Mouse (Mus musculus) MEL (cell line): ENCODE measurements around the gene Slc22a21. TPM values are rescaled to one million over a fixed set of nuclear protein-coding genes. Genes with fewer than 3 reads are reported as not detected.
A peak's percentile ranks its signal among the peaks of the same experiment; 100 is the strongest.

Experiments used
- DNase-seq: peaks from one replicate; pipeline ENCODE4 v3.0.0; 2011; ENCODE audit warnings: low read depth, low spot score
- H3K27ac ChIP-seq: 2 replicates; pipeline ENCODE4 v1.5.1; 2012; ENCODE audit warnings: low read depth, mild to moderate bottlenecking, control low read depth, low read length, moderate library complexity; ENCODE audit not compliant: control insufficient read depth
- H3K27me3 ChIP-seq, 2 experiments: fragments of 150-350 bp in 1 of 2; sonication (generic) in 1 of 2; 2 replicates each; pipeline ENCODE4 v1.6.1; 2012; ENCODE audit warnings: low read length in 2 of 2, mild to moderate bottlenecking in 2 of 2, improper control_type of control experiment in 1 of 2, moderate library complexity in 1 of 2; ENCODE audit not compliant: insufficient read depth in 2 of 2, control insufficient read depth in 1 of 2
- H3K36me3 ChIP-seq, 2 experiments: 2 replicates each; pipeline ENCODE4 v1.6.1; 2012 to 2014; ENCODE audit warnings: low read length in 2 of 2, improper control_type of control experiment in 1 of 2, inconsistent platforms in 1 of 2, mild to moderate bottlenecking in 1 of 2; ENCODE audit not compliant: insufficient read depth in 2 of 2, control insufficient read depth in 1 of 2
- H3K4me1 ChIP-seq, 2 experiments: fragments of 150-350 bp in 1 of 2; sonication (generic) in 1 of 2; 2 replicates each; pipeline ENCODE4 v1.6.1; 2012; ENCODE audit warnings: low read length in 2 of 2, improper control_type of control experiment in 1 of 2, mild to moderate bottlenecking in 1 of 2; ENCODE audit not compliant: insufficient read depth in 2 of 2, control insufficient read depth in 1 of 2
- H3K4me3 ChIP-seq, 2 experiments: fragments of 150-350 bp in 1 of 2; sonication (generic) in 1 of 2; 2 replicates each; pipeline ENCODE4 v1.5.1; 2012; ENCODE audit warnings: low read depth in 2 of 2, low read length in 2 of 2, mild to moderate bottlenecking in 2 of 2, moderate library complexity in 2 of 2, control low read depth in 1 of 2, improper control_type of control experiment in 1 of 2; ENCODE audit not compliant: control insufficient read depth in 1 of 2, insufficient read depth in 1 of 2
- H3K79me2 ChIP-seq: 2 replicates; pipeline ENCODE4 v1.6.1; 2012; ENCODE audit warnings: mild to moderate bottlenecking, low read length, moderate library complexity; ENCODE audit not compliant: control insufficient read depth, poor library complexity, insufficient read depth
- H3K9ac ChIP-seq: 2 replicates; pipeline ENCODE4 v1.6.1; 2012; ENCODE audit warnings: low read depth, mild to moderate bottlenecking, control low read depth, low read length, moderate library complexity; ENCODE audit not compliant: control insufficient read depth, poor library complexity, severe bottlenecking
- H3K9me3 ChIP-seq: fragments of 150-350 bp; sonication (generic); replicated peaks from 2 replicates; pipeline ENCODE4 v1.6.1; 2012; ENCODE audit warnings: mild to moderate bottlenecking, low read length, improper control_type of control experiment, moderate library complexity; ENCODE audit not compliant: insufficient read depth
- CHD2 ChIP-seq: IDR thresholded peaks from 2 replicates; pipeline ENCODE4 v1.6.1; 2011; ENCODE audit warnings: low read length, improper control_type of control experiment
- E2F4 ChIP-seq: IDR thresholded peaks from 2 replicates; pipeline ENCODE4 v1.6.1; 2011; ENCODE audit warnings: low read depth, low read length, improper control_type of control experiment, borderline replicate concordance
- EP300 ChIP-seq, 2 experiments: IDR thresholded peaks; 2 replicates each; pipeline ENCODE4 v1.6.1; 2011; ENCODE audit warnings: improper control_type of control experiment in 2 of 2, low read length in 2 of 2, low read depth in 1 of 2, mild to moderate bottlenecking in 1 of 2
- ETS1 ChIP-seq: IDR thresholded peaks from 2 replicates; pipeline ENCODE4 v1.6.1; 2012; ENCODE audit warnings: low read depth, mild to moderate bottlenecking, inconsistent platforms, low read length, improper control_type of control experiment, moderate library complexity
- GATA1 ChIP-seq: IDR thresholded peaks from 2 replicates; pipeline ENCODE4 v1.6.1; 2011; ENCODE audit warnings: low read depth, low read length, improper control_type of control experiment
- HCFC1 ChIP-seq: IDR thresholded peaks from 2 replicates; pipeline ENCODE4 v1.6.1; 2012; ENCODE audit warnings: low read depth, mild to moderate bottlenecking, inconsistent platforms, low read length, improper control_type of control experiment, moderate library complexity
- JUND ChIP-seq: IDR thresholded peaks from 2 replicates; pipeline ENCODE4 v1.6.1; 2011; ENCODE audit warnings: low read depth, mild to moderate bottlenecking, improper control_type of control experiment, low read length
- MAFK ChIP-seq: IDR thresholded peaks from 2 replicates; pipeline ENCODE4 v1.6.1; 2011; ENCODE audit warnings: low read depth, mild to moderate bottlenecking, low read length, improper control_type of control experiment, borderline replicate concordance
- MAX ChIP-seq: IDR thresholded peaks from 2 replicates; pipeline ENCODE4 v1.6.1; 2011; ENCODE audit warnings: low read length, improper control_type of control experiment
- MAZ ChIP-seq: IDR thresholded peaks from 2 replicates; pipeline ENCODE4 v1.6.1; 2012; ENCODE audit warnings: low read depth, mild to moderate bottlenecking, inconsistent platforms, low read length, improper control_type of control experiment
- MXI1 ChIP-seq: IDR thresholded peaks from 2 replicates; pipeline ENCODE4 v1.6.1; 2011; ENCODE audit warnings: mild to moderate bottlenecking, low read depth, low read length, improper control_type of control experiment
- MYB ChIP-seq: IDR thresholded peaks from 2 replicates; pipeline ENCODE4 v1.6.1; 2011; ENCODE audit warnings: mild to moderate bottlenecking, low read depth, low read length, improper control_type of control experiment
- MYC ChIP-seq: IDR thresholded peaks from 2 replicates; pipeline ENCODE4 v1.6.1; 2011; ENCODE audit warnings: low read depth, mild to moderate bottlenecking, low read length, improper control_type of control experiment, moderate library complexity
- POLR2A ChIP-seq, 2 experiments: IDR thresholded peaks; 2 replicates each; pipeline ENCODE4 v1.6.1; 2011 to 2012; ENCODE audit warnings: low read length in 2 of 2, mild to moderate bottlenecking in 2 of 2, control low read depth in 1 of 2, improper control_type of control experiment in 1 of 2, low read depth in 1 of 2, moderate library complexity in 1 of 2; ENCODE audit not compliant: control insufficient read depth in 1 of 2, insufficient read depth in 1 of 2, poor library complexity in 1 of 2
- RCOR1 ChIP-seq: IDR thresholded peaks from 2 replicates; pipeline ENCODE4 v1.6.1; 2012; ENCODE audit warnings: low read depth, mild to moderate bottlenecking, inconsistent platforms, low read length, improper control_type of control experiment
- SIN3A ChIP-seq: IDR thresholded peaks from 2 replicates; pipeline ENCODE4 v1.6.1; 2012; ENCODE audit warnings: low read length, improper control_type of control experiment, inconsistent platforms
- TAL1 ChIP-seq: IDR thresholded peaks from 2 replicates; pipeline ENCODE4 v1.6.1; 2012; ENCODE audit warnings: mild to moderate bottlenecking, inconsistent platforms, low read length, moderate library complexity, mixed read lengths
- TBP ChIP-seq: IDR thresholded peaks from 2 replicates; pipeline ENCODE4 v1.8.0; 2011; ENCODE audit warnings: low read depth, low read length, improper control_type of control experiment
- TCF12 ChIP-seq: IDR thresholded peaks from 2 replicates; pipeline ENCODE4 v1.6.1; 2014; ENCODE audit warnings: low read depth, mild to moderate bottlenecking, inconsistent platforms, low read length, improper control_type of control experiment, moderate library complexity
- UBTF ChIP-seq: IDR thresholded peaks from 2 replicates; pipeline ENCODE4 v1.6.1; 2012; ENCODE audit warnings: low read depth, mild to moderate bottlenecking, inconsistent platforms, low read length, improper control_type of control experiment, moderate library complexity, borderline replicate concordance; ENCODE audit not compliant: insufficient read depth
- ZC3H11A ChIP-seq: IDR thresholded peaks from 2 replicates; pipeline ENCODE4 v1.6.1; 2012; ENCODE audit warnings: low read depth, mild to moderate bottlenecking, inconsistent platforms, low read length, improper control_type of control experiment
- ZKSCAN1 ChIP-seq: IDR thresholded peaks from 2 replicates; pipeline ENCODE4 v1.6.1; 2012; ENCODE audit warnings: low read depth, mild to moderate bottlenecking, inconsistent platforms, low read length, improper control_type of control experiment, moderate library complexity
- polyA plus RNA-seq, 2 experiments: library from polyadenylated mRNA; stranded (reverse) in 1 of 2; unstranded in 1 of 2; fragments of >175 nt in 1 of 2; fragments of >200 nt in 1 of 2; gene quantifications; 2 replicates each; pipeline versions ENCODE4 v1.2.1 to v1.2.4; 2012; ENCODE audit warnings: low replicate concordance in 2 of 2, low read depth in 1 of 2; ENCODE audit not compliant: insufficient read length in 2 of 2, insufficient read depth in 1 of 2, missing spikeins in 1 of 2
- total RNA-seq: library from RNA; depleted of rRNA; stranded (reverse); fragments of 300-350 nt; gene quantifications from 2 replicates; pipeline ENCODE4 v1.2.3, GENCODE M21; 2012

The Slc22a21 gene
- total and polyA plus RNA-seq, 3 experiments, result 4.7 to 6.9 TPM; not detected in 1

GRCm38 (mm10) chr11:53979788-53980621, at the start of gene Slc22a21 (continued):
- TF ChIP-seq MYC, result no peak
- TF ChIP-seq GATA1, result no peak
- TF ChIP-seq MYB, result no peak
- TF ChIP-seq ZC3H11A, result no peak
- no peak for TF ChIP-seq EP300 (IDR thresholded peaks at IDR 0.05; ENCODE audit: low read depth in 1 of 2, low read length in 2 of 2)

GRCm38 (mm10) chr11:54028997-54029396, 48.9 kb upstream of the Slc22a21 start:
- Histone ChIP-seq H3K9me3 (no peaks in the 10 kb centered on the region), H3K27me3 (no peaks in the 10 kb centered on the region), H3K4me1 (peaks cover 29 to 37% of the 10 kb centered on the region in 2 experiments)
- DNase-seq, result peak; percentile 87
- TF ChIP-seq MAZ, result no peak
- TF ChIP-seq JUND, result no peak
- peak; percentile 38; the same call in 1 of the 2 replicates for TF ChIP-seq MXI1
- TF ChIP-seq CHD2, result no peak
- TF ChIP-seq MAX, result no peak
- 0 out of 4 replicates have a peak, but pooled peaks of 1 of the 2 experiments have one; percentile 37 for TF ChIP-seq POLR2A (IDR thresholded peaks at IDR 0.05; ENCODE audit: control insufficient read depth in 1 of 2, insufficient read depth in 1 of 2, low read depth in 1 of 2, low read length in 2 of 2, poor library complexity in 1 of 2)
- TF ChIP-seq TBP, result peak; percentile 71; the same call in 1 of the 2 replicates
- no peak for TF ChIP-seq UBTF
- TF ChIP-seq ETS1, result peak; percentile 52; the same call in 1 of the 2 replicates
- no peak for TF ChIP-seq MAFK
- TF ChIP-seq TAL1, result no peak
- no peak for TF ChIP-seq HCFC1
- TF ChIP-seq EP300 (IDR thresholded peaks at IDR 0.05; ENCODE audit: low read depth in 1 of 2, low read length in 2 of 2), result peak in 1 of 2 experiments; percentile 46; a peak in 2 of 4 replicates
- peak; percentile 64 for TF ChIP-seq SIN3A
- TF ChIP-seq TCF12, result peak; percentile 69
- peak; percentile 59; the same call in 1 of the 2 replicates for TF ChIP-seq ZKSCAN1
- TF ChIP-seq RCOR1, result no peak
- no peak for TF ChIP-seq E2F4
- TF ChIP-seq, all 39 proteins: peak for 8
- peak overlapping the region; percentile 60 for H3K27ac ChIP-seq
- H3K36me3 ChIP-seq, result peaks cover 0 to 31% of the 10 kb centered on the region in 2 experiments; a peak in 2 of 4 replicates
- H3K79me2 ChIP-seq, result peaks cover 3% of the 10 kb centered on the region; the same call in 1 of the 2 replicates
- peak overlapping the region; percentile 65 to 93 for H3K4me3 ChIP-seq
- peak overlapping the region; percentile 74 for H3K9ac ChIP-seq
